Mouse (Mus musculus) heart, adult 18-20 months (tissue): ENCODE measurements around the gene Zdhhc1. TPM values are rescaled to one million over a fixed set of nuclear protein-coding genes. Genes with fewer than 3 reads are reported as not detected.

Experiments
- DNase-seq, 2 experiments: peaks; one replicate each; pipeline ENCODE4 v3.0.0; 2021 to 2022; ENCODE audit warnings: mixed read lengths in 1 of 2
- total RNA-seq, 2 experiments: library from RNA; stranded (reverse); gene quantifications; 2 replicates each; pipeline ENCODE4 v1.2.3; 2021

Zdhhc1 gene
- total RNA-seq, 2 experiments from 2014 or later = 12.5 to 14.2 TPM

DNA sequence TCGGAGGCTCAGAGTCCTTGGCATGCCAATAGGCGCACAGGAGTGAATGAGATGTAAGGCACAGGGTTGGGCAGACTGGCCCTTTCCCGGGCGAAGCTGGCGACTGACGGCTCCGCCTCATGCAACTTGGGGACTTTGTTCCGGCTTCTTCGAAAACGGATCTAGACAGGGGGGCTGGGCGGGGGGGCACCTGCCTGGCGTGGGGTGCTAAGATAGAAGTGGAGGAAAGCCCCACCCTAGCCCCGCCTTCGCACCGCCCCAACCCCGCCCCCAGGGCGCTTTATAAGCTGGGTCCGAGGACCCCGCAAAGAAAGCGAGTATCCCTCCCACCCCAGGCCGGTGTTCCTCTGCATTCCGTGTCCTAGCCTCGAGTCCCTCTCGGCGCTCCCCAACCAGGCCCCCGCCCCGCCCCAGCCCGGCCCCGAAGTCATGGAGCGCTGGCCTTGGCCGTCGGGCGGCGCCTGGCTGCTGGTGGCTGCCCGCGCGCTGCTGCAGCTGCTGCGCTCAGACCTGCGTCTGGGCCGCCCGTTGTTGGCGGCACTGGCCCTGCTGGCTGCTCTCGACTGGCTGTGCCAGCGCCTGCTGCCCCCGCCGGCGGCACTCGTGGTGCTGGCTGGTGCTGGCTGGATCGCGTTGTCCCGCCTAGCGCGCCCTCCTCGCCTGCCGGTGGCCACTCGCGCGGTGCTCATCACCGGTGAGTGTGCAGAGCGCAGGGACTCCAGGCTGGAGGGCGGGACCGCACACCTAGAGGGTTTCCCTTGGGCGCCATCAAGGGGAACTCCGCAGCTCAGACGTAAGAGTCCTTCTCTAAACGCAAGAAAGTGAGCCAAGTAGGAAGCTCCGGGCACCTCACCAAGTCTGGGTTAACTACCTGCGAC is 22.0 kb upstream of the Zdhhc1 start, which contains the start of gene Hsd11b2:
Gene Hsd11b2, plus strand, starts transcription at position 320 of the 878 bp plus-strand sequence.
- DNase-seq = peak; percentile 38 to 52

DNA sequence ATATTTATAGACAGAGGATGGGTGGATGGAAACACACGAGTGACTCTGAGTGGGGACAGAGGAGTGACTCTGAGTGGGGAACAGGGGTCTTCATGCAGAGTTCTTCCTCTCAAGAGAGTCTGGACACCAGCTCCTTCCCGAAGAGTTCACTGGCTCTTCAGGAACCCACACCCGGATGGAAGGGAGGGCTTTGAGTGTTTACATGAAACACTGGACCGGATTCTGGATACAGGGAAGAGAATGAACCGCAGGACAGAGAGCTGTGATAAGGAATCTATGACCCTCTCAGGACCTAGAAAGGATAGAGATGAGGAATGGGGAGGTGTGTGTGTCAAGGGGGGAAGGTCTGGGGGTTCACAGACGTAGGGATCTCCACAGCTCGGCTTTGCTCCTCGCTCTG is 20.6 kb upstream of the Zdhhc1 start:
- DNase-seq = peak in 1 of 2 experiments; percentile 22

DNA sequence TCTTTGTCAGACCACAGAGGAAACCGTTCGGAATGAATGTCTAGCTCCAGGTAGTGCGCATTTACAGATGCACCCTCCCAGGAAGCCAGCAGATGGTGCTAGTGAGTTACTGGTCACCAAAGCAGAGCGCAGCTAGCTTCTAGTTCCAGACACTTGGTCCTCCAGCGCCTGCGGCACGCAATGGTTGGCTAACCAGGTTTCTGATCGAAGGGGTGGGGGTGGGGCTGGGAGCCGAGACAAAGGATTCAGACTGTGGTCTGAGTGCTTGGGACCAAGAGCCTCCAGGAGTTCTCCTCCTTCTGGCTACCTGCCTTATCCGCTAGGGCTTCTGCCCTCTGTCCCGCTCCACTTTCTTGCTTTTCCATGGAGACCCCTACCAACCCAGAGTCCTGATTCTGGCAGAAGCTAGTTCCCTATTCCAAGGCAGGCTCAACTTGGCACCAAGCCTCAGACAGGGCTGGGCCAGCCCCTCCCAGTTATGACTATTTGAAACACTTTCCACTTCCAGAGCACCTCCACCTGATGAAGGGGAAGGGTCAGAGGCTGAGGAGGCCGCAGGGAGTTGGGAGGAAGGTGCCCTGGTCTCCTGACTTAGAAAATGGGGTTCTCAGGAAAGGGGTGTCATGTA is 19.4 kb upstream of the Zdhhc1 start:
- DNase-seq = peak; percentile 77 to 87

DNA sequence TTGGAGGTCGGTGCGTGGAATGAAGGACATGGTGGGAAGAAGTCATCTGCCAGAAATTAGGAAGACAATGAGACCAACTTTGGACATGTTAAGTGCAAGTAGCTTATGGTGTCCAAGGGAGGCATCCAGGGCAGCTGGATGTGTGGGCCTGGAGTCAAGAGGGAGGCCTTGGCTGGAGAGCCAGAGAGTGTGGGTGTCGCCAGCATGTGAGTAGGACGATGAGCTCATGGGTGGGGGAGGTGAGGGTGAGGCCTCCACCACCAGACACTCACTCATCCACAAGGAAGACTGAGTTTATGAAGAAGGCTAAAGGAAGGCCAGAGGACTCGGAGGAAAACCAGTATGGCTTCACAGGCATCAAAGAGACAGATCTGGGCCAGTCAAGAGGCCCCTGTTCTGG is 18.0 kb upstream of the Zdhhc1 start:
- peak; percentile 60 to 71 for DNase-seq

DNA sequence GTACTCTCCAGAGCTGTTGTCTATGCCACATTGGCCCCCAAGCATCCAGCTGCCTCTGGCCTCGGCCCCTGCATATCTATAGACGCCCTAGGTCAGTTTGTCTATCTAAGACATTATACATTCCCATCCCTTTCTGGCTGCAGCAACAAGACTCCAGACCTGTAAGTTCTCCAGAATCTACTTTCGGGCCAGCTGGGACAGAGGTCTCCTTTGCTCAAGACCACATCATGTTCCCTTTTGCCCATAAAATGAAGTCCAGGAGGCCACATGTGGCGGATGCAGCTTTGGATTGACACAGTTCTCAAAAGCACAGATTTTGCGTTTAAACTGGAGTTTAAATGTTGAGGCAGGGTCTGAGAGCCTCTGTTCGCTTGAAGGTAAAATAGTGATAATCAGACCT is 17.5 kb upstream of the Zdhhc1 start:
- DNase-seq = no peak

DNA sequence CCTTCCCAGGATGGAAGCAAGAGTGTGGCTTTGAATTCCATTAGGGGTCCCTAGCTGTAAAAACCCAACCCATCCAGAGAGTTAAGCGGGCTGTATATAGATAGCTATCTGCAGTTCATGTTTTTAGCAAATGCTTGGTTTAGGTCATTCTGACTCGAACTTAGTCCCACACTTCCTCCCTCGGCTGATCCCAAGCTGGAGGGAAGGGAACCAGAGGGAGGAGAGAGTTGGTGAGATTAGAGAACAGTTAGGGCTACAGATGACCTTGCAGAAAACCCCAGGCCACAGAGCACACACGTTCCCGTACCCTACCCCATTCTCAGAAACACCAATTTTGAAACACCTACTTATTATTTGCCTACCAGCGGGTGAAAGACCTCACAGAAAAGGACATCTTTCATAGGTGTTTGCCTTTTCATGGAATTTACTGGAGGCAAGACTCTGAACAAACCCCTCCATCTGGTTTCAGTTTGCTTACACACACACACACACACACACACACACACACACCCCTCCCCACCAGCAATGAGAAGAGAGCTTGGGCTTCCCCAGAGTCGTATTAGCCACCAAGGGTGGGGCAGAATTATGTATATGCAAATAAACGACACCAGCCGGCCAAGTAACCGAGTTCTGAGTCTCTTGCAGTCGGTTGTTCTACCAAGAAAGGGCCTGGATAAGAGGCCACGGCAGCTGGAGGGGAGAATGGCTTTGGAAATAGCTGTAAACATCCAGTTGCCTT is 13.5 kb upstream of the Zdhhc1 start:
- no peak for DNase-seq

DNA sequence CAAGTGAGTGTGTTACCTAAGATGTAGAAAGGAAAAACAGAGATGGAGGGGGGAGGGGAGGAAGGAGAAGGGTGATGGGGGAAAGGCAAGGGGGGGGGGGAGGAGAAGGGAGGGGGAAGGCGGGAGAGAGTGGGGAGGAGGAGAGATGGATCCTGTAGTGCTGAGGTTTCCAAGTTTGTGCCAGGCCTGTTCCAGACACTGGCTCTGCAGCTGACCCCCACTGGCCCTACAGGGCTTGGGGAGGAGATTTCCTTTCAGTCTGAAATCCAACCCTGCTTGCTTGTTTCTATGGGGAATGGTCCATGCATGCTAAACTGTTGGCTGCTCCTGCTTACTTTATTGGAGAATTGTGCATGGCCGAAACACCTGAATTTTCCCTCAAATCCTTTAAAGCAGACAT is 12.1 kb upstream of the Zdhhc1 start:
- DNase-seq = no peak

DNA sequence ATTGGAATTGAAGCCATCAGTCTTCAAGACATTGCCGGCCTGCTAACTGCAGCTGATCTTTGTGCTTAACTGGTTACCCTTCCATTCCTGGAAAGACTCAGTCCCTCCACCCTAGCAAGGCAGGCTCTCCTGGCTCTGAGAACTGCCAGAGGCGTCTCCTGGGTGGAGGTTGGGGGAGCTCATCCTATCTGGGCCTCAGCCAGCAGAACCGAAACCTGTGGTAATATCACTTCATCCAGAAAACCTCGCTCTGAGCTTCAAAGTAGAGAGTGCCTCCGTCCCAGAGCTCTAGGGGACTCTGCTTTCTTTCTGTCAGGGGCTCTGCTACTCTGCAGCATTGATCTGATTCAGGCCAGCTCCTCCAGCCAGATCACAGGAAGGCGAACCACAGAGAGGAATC is 10.3 kb upstream of the Zdhhc1 start:
- no peak for DNase-seq

DNA sequence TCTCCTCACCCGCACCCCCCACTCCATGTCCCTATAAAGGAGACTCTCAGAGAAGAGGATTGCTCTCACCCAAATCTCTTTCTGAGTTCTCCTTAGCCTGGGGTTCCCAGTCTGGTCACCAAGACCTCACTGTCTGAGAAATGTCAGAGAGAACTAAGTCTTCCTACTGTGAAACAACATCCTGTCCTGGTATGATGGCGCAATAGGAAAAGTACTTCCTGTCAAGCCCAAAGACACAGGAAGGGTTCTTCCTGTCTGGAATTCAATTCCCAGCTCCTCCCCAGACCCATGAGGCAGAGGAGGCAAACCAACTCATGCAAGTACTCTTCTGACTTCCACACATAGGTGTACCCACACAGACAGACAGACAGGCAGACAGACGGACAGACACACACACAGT is 7.9 kb upstream of the Zdhhc1 start:
- peak in 1 of 2 experiments; percentile 71 for DNase-seq

DNA sequence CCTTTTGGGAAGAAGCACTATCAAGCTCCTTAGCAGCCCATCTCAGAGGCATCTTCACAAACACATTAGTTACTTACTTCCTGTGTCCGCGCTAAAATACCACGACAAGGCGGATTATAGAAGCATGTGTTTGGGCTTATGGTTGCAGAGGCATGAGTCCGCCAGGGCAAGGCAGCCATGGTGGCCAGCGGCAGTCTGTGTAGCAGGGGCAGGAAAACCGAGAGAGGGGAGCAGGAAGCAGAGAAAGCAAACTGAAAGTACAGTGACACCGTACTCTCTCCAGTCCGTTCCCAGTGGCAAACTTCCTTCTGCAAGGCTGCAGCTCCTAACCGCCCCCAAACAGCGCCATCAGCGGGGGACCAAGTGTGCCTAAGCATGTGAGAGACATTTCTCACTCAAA is 3.1 kb upstream of the Zdhhc1 start:
- peak; percentile 26 to 38 for DNase-seq

DNA sequence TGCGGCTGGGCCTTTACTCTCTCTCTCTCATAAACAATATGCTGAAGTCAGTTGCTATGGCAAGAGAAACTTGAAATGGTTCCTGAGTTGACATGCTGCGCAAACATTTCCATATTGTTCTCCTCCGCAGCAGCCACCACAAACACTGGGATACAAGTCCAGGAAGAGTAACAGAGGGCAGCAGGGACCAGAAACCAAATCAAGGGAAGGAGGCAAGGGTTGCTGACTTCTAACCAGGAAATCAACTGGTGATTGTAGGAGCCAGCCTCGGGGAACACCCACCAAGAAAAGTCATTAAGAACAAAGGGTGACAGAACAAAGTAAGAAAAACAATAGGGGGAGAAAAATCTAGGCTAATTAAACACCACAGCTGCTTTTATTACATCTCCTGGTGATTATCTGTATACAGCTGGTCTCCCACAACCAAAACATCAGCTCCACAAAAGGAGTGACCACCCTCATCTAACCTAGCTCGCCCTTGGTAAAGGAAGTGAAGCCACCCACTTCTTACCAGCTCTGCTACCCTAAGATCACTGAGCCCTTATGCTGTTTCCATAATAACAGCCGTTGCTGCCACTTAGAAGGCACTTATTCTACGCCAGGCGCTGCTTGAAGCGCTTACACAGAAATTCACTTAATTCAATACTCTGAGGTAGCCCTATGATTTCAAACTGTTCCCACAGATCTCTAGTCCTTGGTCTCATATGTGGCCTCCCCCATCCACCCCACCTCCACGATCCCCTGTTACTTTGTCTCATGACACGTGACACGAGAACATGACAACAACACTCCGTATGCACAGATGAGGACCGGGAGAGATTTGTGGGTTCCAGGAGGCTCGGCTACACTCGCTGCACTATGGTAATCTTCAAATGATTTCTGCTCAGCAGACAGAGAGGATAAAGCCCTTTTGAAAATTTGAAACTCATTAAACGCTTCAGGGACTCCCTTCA is 1.1 kb downstream of the Zdhhc1 start:
- DNase-seq = peak in 1 of 2 experiments; percentile 38

DNA sequence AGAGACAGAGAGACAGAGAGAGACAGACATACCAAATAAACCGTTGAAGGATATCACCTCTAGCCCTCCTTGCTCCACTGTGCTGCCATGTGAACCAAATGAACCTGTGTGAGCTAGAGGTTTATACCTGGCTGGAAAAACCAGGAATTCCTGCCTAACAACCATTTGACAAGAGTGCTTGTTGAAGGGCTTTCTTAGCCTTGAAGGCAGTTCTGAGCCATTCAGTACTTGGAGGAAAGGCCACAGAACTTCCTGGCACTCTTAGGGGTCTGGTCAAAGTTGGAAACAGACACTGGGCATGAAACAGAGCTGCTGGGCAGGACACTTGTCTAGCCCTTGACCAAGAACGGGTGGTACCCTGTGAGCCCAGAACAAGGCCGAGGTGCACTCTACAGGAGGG is 2.1 kb downstream of the Zdhhc1 start:
- DNase-seq = no peak

DNA sequence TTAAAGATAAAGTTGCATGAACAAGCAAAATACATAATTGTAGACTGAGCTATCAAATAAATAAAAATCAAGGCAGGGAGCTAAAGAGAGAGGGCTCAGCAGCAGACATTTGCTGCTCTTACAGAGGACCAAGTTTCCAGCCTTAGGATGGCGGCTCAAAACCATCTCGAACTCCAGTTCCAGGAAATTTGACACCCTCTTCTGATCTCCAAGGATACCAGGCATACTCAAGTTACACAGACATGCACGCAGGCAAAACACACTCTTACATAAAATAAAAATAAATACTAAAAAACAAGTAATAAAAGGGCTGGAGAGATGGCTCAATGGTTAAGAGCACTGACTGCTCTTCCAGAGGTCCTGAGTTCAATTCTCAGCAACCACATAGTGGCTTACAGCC is 3.2 kb downstream of the Zdhhc1 start:
- DNase-seq = no peak

DNA sequence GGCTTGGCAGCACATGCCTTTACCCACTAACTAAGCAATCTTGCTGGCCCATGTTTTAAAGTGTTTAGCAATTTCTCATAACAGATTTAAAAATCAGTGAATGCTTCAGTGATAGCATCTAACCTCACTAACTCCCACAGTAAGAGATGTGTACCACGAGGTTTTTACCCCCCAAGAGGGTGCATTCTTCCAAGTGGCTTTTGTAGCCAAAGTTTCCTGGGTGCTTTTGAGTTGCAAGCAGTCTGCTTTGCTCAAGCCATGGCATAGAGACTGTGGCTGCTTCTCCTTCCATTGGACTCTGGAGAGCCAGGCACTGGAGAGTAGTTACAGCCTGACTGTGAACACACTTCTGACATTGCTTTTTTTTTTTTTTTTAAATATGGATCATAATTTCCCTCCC is 7.4 kb downstream of the Zdhhc1 start:
- no peak for DNase-seq

DNA sequence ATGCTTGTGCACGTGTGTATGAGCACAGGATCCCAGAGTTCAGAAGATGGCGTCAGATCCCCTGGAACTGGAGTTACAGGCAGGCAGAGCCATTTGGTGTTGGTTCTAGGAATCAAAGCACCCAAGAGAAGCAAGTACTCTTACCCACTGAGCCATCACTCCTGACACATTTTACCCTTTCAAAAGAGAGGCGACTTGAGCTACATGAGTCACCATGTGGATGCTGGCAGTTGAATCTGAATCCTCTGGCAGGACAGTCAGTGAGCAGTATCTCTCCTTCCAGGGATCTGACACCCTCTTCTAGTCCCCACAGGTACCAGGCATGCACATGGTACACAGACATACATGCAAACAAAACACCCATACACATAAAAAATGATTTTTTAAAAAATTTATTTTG is 8.6 kb downstream of the Zdhhc1 start:
- no peak for DNase-seq

DNA sequence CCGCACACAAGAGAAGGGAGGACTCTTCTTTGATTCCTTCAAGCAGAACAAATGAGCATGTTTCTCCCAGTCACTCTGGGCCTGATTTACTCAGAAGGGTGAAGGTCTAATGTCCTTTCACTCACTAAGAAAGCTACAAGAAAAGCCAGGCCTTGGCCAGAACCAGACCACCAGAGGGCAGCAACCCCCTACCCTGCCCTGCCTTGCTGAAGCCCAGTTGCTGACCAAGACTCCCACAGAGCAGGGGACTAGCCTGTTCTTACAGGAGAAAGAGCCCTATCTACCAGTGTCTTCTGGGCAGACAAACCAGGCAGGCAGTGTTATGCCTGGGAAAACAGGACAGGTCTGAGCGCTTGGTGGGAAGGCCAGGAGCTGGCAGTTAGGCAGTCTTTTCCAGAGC is 12.3 kb downstream of the Zdhhc1 start:
- DNase-seq = peak; percentile 69 to 75

DNA sequence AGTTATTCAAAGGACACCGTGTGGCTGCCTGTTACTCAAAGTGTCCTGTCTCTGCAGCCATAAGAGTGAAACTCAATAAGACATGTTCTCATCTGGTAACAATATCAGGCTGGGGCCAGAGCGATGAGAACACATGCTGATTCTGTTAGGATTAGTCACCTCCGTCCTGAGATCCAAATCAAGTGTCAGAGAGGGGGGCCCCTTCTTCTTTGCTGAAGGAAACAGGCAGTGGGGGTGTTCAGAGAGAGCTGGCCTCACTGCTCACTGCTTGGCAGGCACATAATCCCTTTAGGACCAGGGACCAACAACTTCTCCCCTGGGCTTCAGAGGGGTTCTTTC is 12.7 kb downstream of the Zdhhc1 start:
- peak; percentile 35 to 54 for DNase-seq

DNA sequence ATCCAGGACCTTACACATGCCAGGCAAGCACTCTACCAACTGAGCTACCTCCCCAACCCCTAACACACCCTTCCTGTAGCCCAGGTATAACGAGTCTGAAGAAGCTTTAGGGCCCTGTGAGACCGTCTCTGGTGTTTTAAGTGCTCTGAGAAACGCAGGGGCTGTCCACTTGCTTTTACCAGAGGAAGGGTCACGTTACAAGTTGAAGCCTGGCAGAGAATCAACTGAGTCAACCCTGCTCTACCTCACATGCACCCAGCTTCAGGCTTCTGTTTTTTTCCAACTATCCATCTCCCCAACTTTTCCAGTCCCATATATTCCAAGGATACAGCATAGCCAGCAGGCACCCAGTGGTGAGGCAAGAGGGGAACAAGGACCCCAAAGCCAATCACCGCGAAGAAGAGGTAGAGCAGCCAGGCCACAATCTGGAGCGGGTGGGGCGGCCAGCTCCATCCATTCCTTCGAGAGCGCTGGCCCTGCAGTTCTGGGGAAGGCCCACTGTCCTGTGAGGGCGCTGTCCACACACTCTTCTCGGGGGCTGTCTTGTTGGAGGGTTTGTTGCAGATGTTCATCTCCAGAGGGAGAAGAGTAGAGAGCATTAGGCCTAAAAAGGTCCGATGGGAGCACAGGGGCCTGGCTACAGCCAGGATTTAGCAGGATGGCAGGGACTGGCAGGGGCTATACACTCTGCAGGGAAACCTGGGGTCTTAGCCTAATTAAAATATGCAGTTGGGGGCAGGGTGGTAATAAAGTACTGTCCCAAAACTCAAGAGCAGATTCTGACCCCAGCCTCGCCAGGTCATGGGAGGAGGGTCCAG is 13.3 kb downstream of the Zdhhc1 start:
- DNase-seq = peak; percentile 73 to 78

DNA sequence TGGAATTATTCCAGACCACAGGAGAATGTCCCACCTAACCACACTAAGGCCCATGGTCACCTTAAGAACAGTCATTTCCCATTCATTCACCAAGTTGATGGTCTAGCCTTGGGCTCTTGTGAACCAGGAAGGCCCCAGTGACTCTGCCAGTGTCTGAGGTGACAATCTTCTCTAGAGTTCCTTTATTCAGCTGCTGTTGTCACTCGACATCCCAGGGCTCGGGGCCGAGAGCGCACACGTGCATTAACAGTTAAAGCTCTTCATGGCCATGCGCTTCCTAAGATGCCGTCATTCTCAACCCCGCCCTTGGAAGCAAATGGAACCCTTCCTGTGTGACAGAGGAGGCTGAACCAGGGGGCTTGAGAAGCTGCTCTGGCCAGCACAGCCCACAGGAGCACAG is 14.6 kb downstream of the Zdhhc1 start:
- peak in 1 of 2 experiments; percentile 14 for DNase-seq

DNA sequence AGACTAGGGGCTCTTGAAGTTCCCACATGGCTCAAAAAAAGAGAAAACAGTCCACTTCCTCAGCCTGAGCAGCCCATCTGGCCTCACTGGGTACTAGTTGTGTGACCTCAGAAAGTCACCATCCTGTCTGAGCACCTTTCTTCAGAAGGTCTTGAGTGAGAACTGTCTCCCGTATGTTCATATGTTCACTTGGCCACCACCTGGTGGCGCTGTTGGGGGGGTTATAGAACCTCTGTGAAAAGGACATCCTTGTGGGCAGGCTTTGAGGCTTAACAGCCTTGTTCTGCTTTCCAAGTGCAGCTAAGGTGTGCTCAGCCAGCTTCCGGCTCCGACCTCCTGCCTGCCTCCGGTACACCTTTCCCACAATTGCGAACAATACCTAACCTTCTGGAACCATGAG is 15.2 kb downstream of the Zdhhc1 start:
- peak in 1 of 2 experiments; percentile 36 for DNase-seq

DNA sequence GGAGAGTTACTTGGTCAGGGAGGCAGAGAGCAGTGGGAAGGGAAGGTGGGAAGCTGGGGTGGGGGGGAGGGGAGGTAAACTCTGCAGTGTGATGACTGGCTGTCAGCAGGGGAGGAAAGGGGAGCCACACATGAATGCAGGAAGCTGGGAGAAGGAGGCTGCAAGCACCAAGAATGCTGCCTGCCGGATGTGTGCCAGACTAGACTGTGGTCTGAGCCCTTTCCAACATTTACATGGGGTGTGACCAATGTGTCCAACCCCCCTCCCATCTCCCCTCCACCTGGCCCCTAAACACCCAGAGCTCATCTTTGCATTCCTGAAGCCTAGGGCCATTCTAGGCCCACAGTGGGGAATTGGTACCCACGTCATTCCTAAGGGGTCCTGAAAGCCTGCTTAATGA is 15.7 kb downstream of the Zdhhc1 start:
- DNase-seq = no peak
